ENCODE assay signal across 11 mouse cellular contexts in the genomic region with DNA sequence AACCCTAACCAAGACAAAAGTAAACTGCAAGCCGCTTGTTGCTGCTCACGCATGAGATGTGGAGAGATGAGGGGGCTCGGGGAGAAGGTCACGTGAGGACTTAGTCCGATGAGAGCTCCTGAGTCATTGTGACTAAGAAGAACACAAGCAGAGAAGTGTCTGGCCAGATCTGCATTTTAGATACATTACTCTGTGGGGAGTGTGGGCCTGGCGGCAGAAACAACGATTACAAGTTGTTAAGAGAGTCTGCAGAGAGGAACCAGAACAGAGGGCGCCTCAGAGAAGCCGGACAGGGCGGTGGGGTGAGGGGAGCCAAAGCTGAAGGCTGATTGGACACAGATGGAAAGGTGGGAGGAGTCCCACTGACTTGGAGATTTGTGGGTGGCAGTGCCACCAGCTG. TPM values are rescaled to one million over a fixed set of nuclear protein-coding genes. Genes with fewer than 3 reads are reported as not detected.
A peak's percentile ranks its signal among the peaks of the same experiment; 100 is the strongest.
DNase-seq lines count a peak whose midpoint lies in the region; ATAC-seq and TF ChIP-seq lines count a peak whose summit lies in the region.
"Had no signal": no experiment of that assay in that cellular context is flagged by ENCODE, and none has a peak within 500 bp of the region (broad histone marks: within the 10 kb centered on the region; RNA-seq: fewer than 3 reads in every experiment).

No protein-coding gene starts in this region.

- no peak overlapping the region for H3K27ac ChIP-seq in intestine, embryonic 14.5 days (ENCODE audit: low read depth)
- H3K27ac ChIP-seq in intestine, embryonic 15.5 days, result no peak overlapping the region

- 42% methylated on average over 10 of the region's 10 CpGs for WGBS in intestine, embryonic 14.5 days
- WGBS in intestine, embryonic 15.5 days, result 40% methylated on average over 10 of the region's 10 CpGs
- WGBS in lung, adult 2 months, result 53% methylated on average over 10 of the region's 10 CpGs

- H3K4me2 ChIP-seq in intestine, embryonic 14.5 days (ENCODE audit: low read length), result no peak overlapping the region
- H3K4me2 ChIP-seq in intestine, embryonic 15.5 days (replicated peaks), result no peak overlapping the region

- H3K9ac ChIP-seq in intestine, embryonic 14.5 days (ENCODE audit: low read length), result no peak overlapping the region
- H3K9ac ChIP-seq in intestine, embryonic 15.5 days, result no peak overlapping the region

- H3K36me3 ChIP-seq in intestine, embryonic 14.5 days (ENCODE audit: control insufficient read depth, insufficient read depth, low read length), result no peaks in the 10 kb centered on the region
- no peaks in the 10 kb centered on the region for H3K36me3 ChIP-seq in intestine, embryonic 15.5 days
- no peaks in the 10 kb centered on the region for H3K36me3 ChIP-seq in E14TG2a.4 (ENCODE audit: insufficient read depth, low read length)

- no peak for TF ChIP-seq POLR2A in lung, adult 2 months (IDR thresholded peaks at IDR 0.05; ENCODE audit: borderline replicate concordance, extremely low read depth, low read depth, low read length)

- H3K27me3 ChIP-seq in intestine, embryonic 14.5 days (replicated peaks; ENCODE audit: control insufficient read depth, insufficient read depth, low read length), result no peaks in the 10 kb centered on the region
- no peaks in the 10 kb centered on the region for H3K27me3 ChIP-seq in intestine, embryonic 15.5 days (replicated peaks)
- H3K27me3 ChIP-seq in E14TG2a.4 (ENCODE audit: insufficient read depth, low read length), result no peaks in the 10 kb centered on the region

- H3K9me3 ChIP-seq in intestine, embryonic 14.5 days (ENCODE audit: control insufficient read depth, low read length), result no peaks in the 10 kb centered on the region
- H3K9me3 ChIP-seq in intestine, embryonic 15.5 days, result no peaks in the 10 kb centered on the region
- no peaks in the 10 kb centered on the region for H3K9me3 ChIP-seq in E14TG2a.4 (ENCODE audit: low read length)

- H3K4me1 ChIP-seq in intestine, embryonic 14.5 days (replicated peaks; ENCODE audit: control insufficient read depth, insufficient read depth, low read length), result 0 out of 2 replicates have a peak, but pooled peaks cover 8% of the 10 kb centered on the region
- H3K4me1 ChIP-seq in intestine, embryonic 15.5 days (replicated peaks), result peaks cover 4% of the 10 kb centered on the region; the same call in 1 of the 2 replicates
- peaks cover 43% of the 10 kb centered on the region for H3K4me1 ChIP-seq in E14TG2a.4 (replicated peaks; ENCODE audit: low read depth, low read length)
- H3K4me1 ChIP-seq in lung, adult 2 months (ENCODE audit: control insufficient read depth, insufficient read depth, low read length), result no peaks in the 10 kb centered on the region

- no peak for TF ChIP-seq CTCF in E14TG2a.4 (conservative IDR thresholded peaks at IDR 0.05; ENCODE audit: low read length)
- no peak for TF ChIP-seq CTCF in lung, adult 2 months (IDR thresholded peaks at IDR 0.05; ENCODE audit: insufficient read depth, low read length)

- DNase-seq in intestine, embryonic 14.5 days (ENCODE audit: low spot score), result peak; percentile 49
- peak; percentile 73 for DNase-seq in adrenal gland, postnatal 14 days
- DNase-seq in B cell, adult 2 months, result no peak
- DNase-seq in lung, adult 2 months, result no peak
- DNase-seq in frontal cortex, postnatal 25 days (ENCODE audit: low spot score in 2 of 2), result no peak

- no peak overlapping the region for H3K4me3 ChIP-seq in intestine, embryonic 14.5 days (ENCODE audit: low read depth, low read length)
- no peak overlapping the region for H3K4me3 ChIP-seq in intestine, embryonic 15.5 days (replicated peaks)
- peak overlapping the region; percentile 49 for H3K4me3 ChIP-seq in E14TG2a.4 (replicated peaks; ENCODE audit: low read length)
- H3K4me3 ChIP-seq in lung, adult 2 months (replicated peaks; ENCODE audit: extremely low read depth, low read depth, low read length), result no peak overlapping the region

- no peak for ATAC-seq in intestine, embryonic 14.5 days (replicated peaks; ENCODE audit: low FRiP score, low TSS enrichment, low read depth)
- ATAC-seq in intestine, embryonic 15.5 days, result no peak
- peak; percentile 60 for ATAC-seq in megakaryocyte progenitor cell, adult 5-6 weeks (replicated peaks; ENCODE audit: poor library complexity)

RNA-seq across cellular contexts. Expression of gene Ttc12, which starts 2.7 kb away (rescaled TPM):
- polyA plus RNA-seq in intestine, embryonic 14.5 days (2014; fragmentation: Nextera tagmentation; extraction: Ambion mirVana), result 0.97 and 1.1 TPM in 2 replicates
- 0.85 and 1.1 TPM in 2 replicates for polyA plus RNA-seq in intestine, embryonic 15.5 days (2015; fragmentation: Nextera tagmentation; extraction: Ambion mirVana)
- 10.3 and 11.9 TPM in 2 replicates for total RNA-seq in adrenal gland, postnatal 14 days (2021)
- total RNA-seq in megakaryocyte progenitor cell, adult 5-6 weeks (2015), result 1.3 TPM in 2 replicates
- total RNA-seq in megakaryocyte progenitor cell, adult 5-6 weeks (2017), result 0.95 and 3.2 TPM in 2 replicates
- polyA plus RNA-seq in lung, adult 2 months (2012; rRNA removed), result 3.6 and 6.0 TPM in 2 replicates

RNA-seq across cellular contexts. Expression of gene Ankk1, which starts 56.5 kb away (rescaled TPM):
- polyA plus RNA-seq in intestine, embryonic 14.5 days (2014; fragmentation: Nextera tagmentation; extraction: Ambion mirVana), result not detected in 2 replicates
- not detected in 2 replicates for polyA plus RNA-seq in intestine, embryonic 15.5 days (2015; fragmentation: Nextera tagmentation; extraction: Ambion mirVana)
- total RNA-seq in adrenal gland, postnatal 14 days (2021), result not detected in 2 replicates
- total RNA-seq in megakaryocyte progenitor cell, adult 5-6 weeks (2015), result not detected in 2 replicates
- not detected in 2 replicates for total RNA-seq in megakaryocyte progenitor cell, adult 5-6 weeks (2017)
- polyA plus RNA-seq in lung, adult 2 months (2012; rRNA removed), result 0.15 and 0.23 TPM in 2 replicates
- total RNA-seq: adrenal gland, postnatal 4 days; heart, postnatal 10 days had no signal
- polyA plus RNA-seq: lung, embryonic 16.5 days had no signal

Comparison
In these comparisons a context has a peak if more than half of its experiments do, and no peak if none do; other contexts are left out.
1. DNase-seq: peak in intestine, embryonic 14.5 days (single experiment) and adrenal gland, postnatal 14 days (single experiment); none in B cell, adult 2 months (0 of 2), lung, adult 2 months (single experiment) and frontal cortex, postnatal 25 days (0 of 2).